Mouse (Mus musculus) thymus, postnatal 4 days (tissue): ENCODE results near the gene Irf7.
"Not testable (repeated sequence)": the region's sequence is repeated elsewhere in the genome, so short reads cannot be mapped to it uniquely, and the experiment has no call there.

ENCODE experiments used
- DNase-seq: peaks from one replicate; pipeline ENCODE4 v3.0.0; 2021

The Irf7 gene

GRCm38 (mm10) chr7:141270631-141271030 is 4.3 kb upstream of the Irf7 start:
- DNase-seq, result no peak

GRCm38 (mm10) chr7:141269273-141269545 is 2.9 kb upstream of the Irf7 start:
- DNase-seq, result no peak

- DNase-seq, result no peak
Observed at GRCm38 (mm10) chr7:141268466-141269272, 2.4 kb upstream of the Irf7 start.

- DNase-seq, result no peak
Observed at GRCm38 (mm10) chr7:141265411-141265738, 906 bp downstream of the Irf7 start.

- DNase-seq, result peak; percentile 80
Observed at GRCm38 (mm10) chr7:141264761-141265410, 1.4 kb downstream of the Irf7 start.

GRCm38 (mm10) chr7:141264041-141264700 is 2.1 kb downstream of the Irf7 start:
- DNase-seq, result no peak

GRCm38 (mm10) chr7:141263640-141264039 is 2.6 kb downstream of the Irf7 start:
- DNase-seq, result no peak

GRCm38 (mm10) chr7:141261480-141261879 is 4.8 kb downstream of the Irf7 start:
- no peak for DNase-seq

GRCm38 (mm10) chr7:141256159-141256558 is 10.1 kb downstream of the Irf7 start:
- DNase-seq, result no peak

- DNase-seq, result not testable (repeated sequence)
Observed at GRCm38 (mm10) chr7:141250486-141250885, 15.8 kb downstream of the Irf7 start.

GRCm38 (mm10) chr7:141231551-141231950 is 34.7 kb downstream of the Irf7 start:
- no peak for DNase-seq

- no peak for DNase-seq
Observed at GRCm38 (mm10) chr7:141231111-141231510, 35.2 kb downstream of the Irf7 start.

GRCm38 (mm10) chr7:141230570-141230969 is 35.7 kb downstream of the Irf7 start:
- no peak for DNase-seq

GRCm38 (mm10) chr7:141229702-141230101 is 36.6 kb downstream of the Irf7 start:
- no peak for DNase-seq

GRCm38 (mm10) chr7:141228279-141229067 is 37.8 kb downstream of the Irf7 start, which contains the start of gene Phrf1:
Gene Phrf1, plus strand, starts transcription at chr7:141228784.
- peak; percentile 97 for DNase-seq

- no peak for DNase-seq
Observed at GRCm38 (mm10) chr7:141227796-141228195, 38.5 kb downstream of the Irf7 start.

- DNase-seq, result no peak
Observed at GRCm38 (mm10) chr7:141226535-141226934, 39.7 kb downstream of the Irf7 start.

GRCm38 (mm10) chr7:141222696-141223215 is 43.5 kb downstream of the Irf7 start:
- DNase-seq, result no peak

- DNase-seq, result no peak
Observed at GRCm38 (mm10) chr7:141222126-141222467, 44.2 kb downstream of the Irf7 start.

GRCm38 (mm10) chr7:141221249-141222125 is 44.8 kb downstream of the Irf7 start:
- DNase-seq, result peak; percentile 95

GRCm38 (mm10) chr7:141220377-141220776 is 45.9 kb downstream of the Irf7 start:
- DNase-seq, result no peak

- no peak for DNase-seq
Observed at GRCm38 (mm10) chr7:141219558-141220099, 46.7 kb downstream of the Irf7 start.
